Mouse (Mus musculus): ENCODE measurements around the gene Glrx2.

GRCm38 (mm10) chr1:143701736-143702135, 14.4 kb upstream of the Glrx2 start:
- TF ChIP-seq POLR2A (IDR thresholded peaks at IDR 0.05; ENCODE audit: low read depth, low read length), result no peak
- no peak for TF ChIP-seq CTCF (IDR thresholded peaks at IDR 0.05; ENCODE audit: extremely low read depth, insufficient read length, insufficient replicate concordance, low read depth, low read length)

Data from small intestine, adult 2 months (tissue).